Mouse (Mus musculus) stomach, postnatal 0 days (tissue): ENCODE measurements around the gene Nsl1. TPM values are rescaled to one million over a fixed set of nuclear protein-coding genes. Genes with fewer than 3 reads are reported as not detected.
A peak's percentile ranks its signal among the peaks of the same experiment; 100 is the strongest.

Experiments
- ATAC-seq: fragments of 200-750 bp; cut with Nextera tagmentation; 2 replicates; pipeline ENCODE4 v1.8.0; 2017; ENCODE audit not compliant: low FRiP score, low TSS enrichment
- DNase-seq: peaks from one replicate; pipeline ENCODE4 v3.0.0-alpha.2; 2016; ENCODE audit warnings: low spot score
- H3K27ac ChIP-seq: fragments of 300-500 bp; sonication (generic); replicated peaks from 2 replicates; pipeline ENCODE4 v1.5.1; 2014; ENCODE audit warnings: mild to moderate bottlenecking, control low read depth
- H3K27me3 ChIP-seq: fragments of 300-500 bp; sonication (generic); 2 replicates; pipeline ENCODE4 v1.6.1; 2014; ENCODE audit warnings: low read length; ENCODE audit not compliant: control insufficient read depth, insufficient read depth
- H3K36me3 ChIP-seq: fragments of 300-500 bp; sonication (generic); 2 replicates; pipeline ENCODE4 v1.6.1; 2014; ENCODE audit warnings: low read length, mixed read lengths; ENCODE audit not compliant: control insufficient read depth, insufficient read depth
- H3K4me1 ChIP-seq: fragments of 300-500 bp; sonication (generic); replicated peaks from 2 replicates; pipeline ENCODE4 v1.6.1; 2014; ENCODE audit warnings: antibody characterized with exemption; ENCODE audit not compliant: control insufficient read depth, insufficient read depth
- H3K4me2 ChIP-seq: fragments of 300-500 bp; sonication (generic); replicated peaks from 2 replicates; pipeline ENCODE4 v1.6.1; 2014; ENCODE audit warnings: low read depth, mild to moderate bottlenecking, control low read depth, moderate library complexity
- H3K4me3 ChIP-seq: fragments of 300-500 bp; sonication (generic); 2 replicates; pipeline ENCODE4 v1.5.1; 2014; ENCODE audit warnings: low read depth, low read length, control low read depth
- H3K9ac ChIP-seq: fragments of 300-500 bp; sonication (generic); 2 replicates; pipeline ENCODE4 v1.6.1; 2014; ENCODE audit warnings: mild to moderate bottlenecking, low read length, control low read depth, mixed read lengths
- H3K9me3 ChIP-seq: fragments of 300-500 bp; sonication (generic); 2 replicates; pipeline ENCODE4 v1.6.1; 2016; ENCODE audit warnings: low read length; ENCODE audit not compliant: control insufficient read depth
- CTCF ChIP-seq: IDR thresholded peaks from 2 replicates; pipeline ENCODE4 v1.5.1; 2016; ENCODE audit warnings: antibody characterized with exemption, low read depth, mild to moderate bottlenecking, moderate library complexity
- EP300 ChIP-seq: optimal IDR thresholded peaks from 2 replicates; pipeline ENCODE3; 2016; ENCODE audit warnings: antibody characterized with exemption
- WGBS: fragments of 180-500 bp; shearing (Covaris S2); extraction: QIAGEN DNeasy Blood & Tissue Kit; methylation state at CpG from one replicate; pipeline ENCODE4 v1.1.7; 2014; 5-methylcytosine and 5-hydroxymethylcytosine counted together
- polyA plus RNA-seq: library from polyadenylated mRNA; unstranded; fragments of >200 nt; fragmentation: Nextera tagmentation; extraction: Ambion mirVana; gene quantifications from 2 replicates; pipeline ENCODE4 v1.2.1, GENCODE M21; 2015

Gene Nsl1
- polyA plus RNA-seq, 1 experiment from 2014 or later: 5.2 TPM

- no peak for TF ChIP-seq EP300
- TF ChIP-seq CTCF: no peak
- H3K4me3 ChIP-seq: no peak overlapping the region
- 46% methylated on average over 5 of the region's 5 CpGs for WGBS
- H3K9ac ChIP-seq: no peak overlapping the region
- no peaks in the 10 kb centered on the region for H3K36me3 ChIP-seq
- no peak overlapping the region for H3K4me2 ChIP-seq
- DNase-seq (no peak), ATAC-seq (no peak)
- H3K9me3 ChIP-seq: no peaks in the 10 kb centered on the region
- H3K4me1 ChIP-seq: no peaks in the 10 kb centered on the region
- no peak overlapping the region for H3K27ac ChIP-seq
- no peaks in the 10 kb centered on the region for H3K27me3 ChIP-seq
Measured at GRCm38 (mm10) chr1:191093578-191093977, 30.8 kb downstream of the Nsl1 start.

GRCm38 (mm10) chr1:191095019-191095418 lies 32.2 kb downstream of the Nsl1 start:
- peak; percentile 27 for DNase-seq
- Histone ChIP-seq H3K4me2 (no peak overlapping the region), H3K27me3 (no peaks in the 10 kb centered on the region), H3K4me3 (no peak overlapping the region), H3K9me3 (no peaks in the 10 kb centered on the region), H3K4me1 (no peaks in the 10 kb centered on the region), H3K27ac (no peak overlapping the region), H3K9ac (no peak overlapping the region), H3K36me3 (no peaks in the 10 kb centered on the region)
- TF ChIP-seq EP300 (no peak), CTCF (peak; percentile 70)
- ATAC-seq: no peak
- WGBS: 75% methylated on average over 9 of the region's 9 CpGs

GRCm38 (mm10) chr1:191096871-191097681 lies 34.3 kb downstream of the Nsl1 start:
- Histone ChIP-seq H3K27ac (no peak overlapping the region), H3K9me3 (no peaks in the 10 kb centered on the region), H3K4me3 (peak overlapping the region; percentile 51; the same call in 1 of the 2 replicates), H3K36me3 (no peaks in the 10 kb centered on the region), H3K4me1 (no peaks in the 10 kb centered on the region), H3K4me2 (peak overlapping the region; percentile 98), H3K9ac (peak overlapping the region; percentile 54; the same call in 1 of the 2 replicates), H3K27me3 (no peaks in the 10 kb centered on the region)
- WGBS: 34% methylated on average over 14 of the region's 14 CpGs
- ATAC-seq (no peak), DNase-seq (no peak)
- TF ChIP-seq CTCF (no peak), EP300 (no peak)

GRCm38 (mm10) chr1:191097802-191098747 lies 35.3 kb downstream of the Nsl1 start, which contains the start of gene Batf3:
TSS of gene Batf3 (plus strand) at chr1:191097847.
- under 1% methylated on average over 62 of the region's 95 CpGs for WGBS
- Histone ChIP-seq H3K9ac (peak within 1 kb of the TSS; percentile 54), H3K4me2 (peak within 1 kb of the TSS; percentile 98), H3K36me3 (no peaks in the 10 kb centered on the region), H3K27me3 (no peaks in the 10 kb centered on the region), H3K4me1 (no peaks in the 10 kb centered on the region), H3K4me3 (peak within 1 kb of the TSS; percentile 51), H3K27ac (no peak within 1 kb of the TSS), H3K9me3 (no peaks in the 10 kb centered on the region)
- peak; percentile 58 for TF ChIP-seq CTCF
- no peak for TF ChIP-seq EP300
- peak; percentile 59; the same call in 1 of the 2 replicates for ATAC-seq
- DNase-seq: peak; percentile 65

- H3K4me3 ChIP-seq: no peak overlapping the region
- ATAC-seq: no peak
- H3K27me3 ChIP-seq: no peaks in the 10 kb centered on the region
- H3K27ac ChIP-seq: no peak overlapping the region
- no peaks in the 10 kb centered on the region for H3K9me3 ChIP-seq
- no peak overlapping the region for H3K9ac ChIP-seq
- TF ChIP-seq EP300 (no peak), CTCF (no peak)
- peak overlapping the region; percentile 98; the same call in 1 of the 2 replicates for H3K4me2 ChIP-seq
- no peaks in the 10 kb centered on the region for H3K36me3 ChIP-seq
- no peaks in the 10 kb centered on the region for H3K4me1 ChIP-seq
- DNase-seq: no peak
- 40% methylated on average over 5 of the region's 5 CpGs for WGBS
Measured at GRCm38 (mm10) chr1:191099114-191099513, 36.3 kb downstream of the Nsl1 start.
